Mouse (Mus musculus): ENCODE measurements around the gene Hist1h2ac. TPM values are rescaled to one million over a fixed set of nuclear protein-coding genes. Genes with fewer than 3 reads are reported as not detected.
A peak's percentile ranks its signal among the peaks of the same experiment; 100 is the strongest.
"Not testable (repeated sequence)": the region's sequence is repeated elsewhere in the genome, so short reads cannot be mapped to it uniquely, and the experiment has no call there.

Gene Hist1h2ac
- 1 to 10 TPM; 6.3 to 6.7 TPM for total RNA-seq (2021)
- long read RNA-seq, experiment 1, partial matches to known transcripts: 0 of 1 reads
- long read RNA-seq, experiment 1, other reads (novel, unspliced or antisense): 0 of 1 reads
- long read RNA-seq, experiment 2: 0 reads

DNA sequence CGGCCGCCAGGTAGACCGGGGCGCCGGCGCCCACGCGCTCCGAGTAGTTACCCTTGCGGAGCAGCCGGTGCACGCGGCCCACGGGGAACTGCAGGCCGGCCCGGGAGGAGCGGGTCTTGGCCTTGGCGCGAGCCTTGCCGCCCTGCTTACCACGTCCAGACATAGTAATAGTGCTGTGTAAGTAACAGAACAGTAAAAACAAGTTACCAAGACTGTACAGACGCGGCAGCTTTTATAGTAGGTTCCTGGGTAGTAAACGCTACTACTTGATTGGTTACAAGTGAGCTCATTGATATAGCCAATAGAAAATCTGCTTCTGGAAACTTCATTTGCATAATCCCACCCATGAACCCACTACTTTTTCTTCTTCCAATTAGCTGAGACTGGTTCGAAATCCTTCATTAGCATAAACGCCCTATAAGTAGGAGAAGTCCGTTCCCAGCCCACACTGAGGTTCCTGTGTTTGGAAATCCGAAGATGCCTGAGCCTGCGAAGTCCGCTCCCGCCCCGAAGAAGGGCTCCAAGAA lies at the start of gene Hist1h2ac, which contains the start of gene Hist1h2bc:
Hist1h2ac (minus strand) TSS at position 194 of the 527 bp plus-strand sequence.
Hist1h2bc (plus strand) TSS at position 445 of the 527 bp plus-strand sequence.
- peak; percentile 54 for DNase-seq

DNA sequence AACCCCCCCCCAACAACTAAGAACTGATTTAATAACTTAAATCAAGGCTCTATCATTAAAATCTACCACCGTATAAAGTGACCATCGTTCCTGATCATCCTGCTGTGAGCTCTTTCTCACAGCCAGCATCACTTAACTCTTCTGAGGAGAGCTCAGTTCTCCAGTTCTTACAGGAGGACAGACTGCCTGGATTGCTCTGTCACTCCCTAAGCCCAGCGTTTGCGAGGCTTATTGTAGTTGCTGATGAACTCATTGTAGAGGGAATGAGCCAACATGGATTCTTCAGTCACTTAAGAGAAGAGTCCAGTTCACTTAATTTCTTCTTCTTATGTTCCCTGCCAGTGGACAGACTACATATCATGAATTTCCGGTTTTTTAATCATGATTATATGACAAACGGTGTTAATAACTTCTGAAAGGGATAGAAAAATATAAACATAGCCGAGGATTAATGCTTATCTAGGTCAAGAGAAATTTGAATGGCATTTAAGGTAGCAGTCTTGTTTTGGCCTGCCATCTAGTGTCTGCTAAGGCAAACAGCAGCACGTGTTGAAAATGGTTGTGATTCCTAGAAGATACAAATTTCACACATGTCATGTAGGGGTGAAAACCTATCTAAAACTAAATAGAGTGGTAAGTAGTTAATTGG lies 48.5 kb upstream of the Hist1h2ac start:
- DNase-seq: no peak

DNA sequence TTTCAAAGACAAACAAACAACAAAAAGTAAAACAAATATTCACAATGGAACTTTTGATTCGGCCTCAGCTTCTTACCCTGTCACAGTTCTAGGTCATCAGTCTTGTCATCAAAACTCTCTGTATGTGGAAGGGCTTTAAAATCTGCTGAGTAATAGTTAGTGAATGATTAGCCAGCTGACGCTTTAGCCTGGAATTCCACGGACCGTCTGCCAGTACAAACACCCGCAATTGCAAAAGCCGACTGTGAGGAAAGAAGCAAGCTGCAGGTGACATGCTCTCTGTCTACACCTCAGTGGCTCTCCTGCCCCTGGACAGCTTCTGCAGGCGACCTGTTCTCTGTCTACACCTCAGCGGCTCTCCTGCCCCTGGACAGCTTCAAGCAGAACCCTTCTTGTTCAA lies 46.7 kb upstream of the Hist1h2ac start:
- no peak for DNase-seq

DNA sequence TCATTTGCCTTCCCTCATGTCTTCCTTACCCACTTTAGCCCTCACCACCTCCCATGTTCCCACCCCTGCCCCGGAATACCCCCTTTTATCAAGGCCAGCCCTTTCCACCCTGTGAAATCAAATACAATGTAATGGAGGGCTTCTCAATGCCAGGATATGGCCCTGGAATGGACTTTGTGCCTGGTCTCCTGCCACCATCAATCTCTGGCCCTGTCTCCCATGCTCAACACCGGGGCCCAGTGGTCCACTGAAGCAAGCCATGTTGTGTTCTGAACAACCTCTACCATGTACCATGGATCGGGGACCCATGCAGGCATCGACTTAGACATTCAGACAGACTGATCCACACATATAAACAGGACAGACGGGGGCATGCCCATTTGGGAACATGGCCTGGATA lies 46.0 kb upstream of the Hist1h2ac start:
- DNase-seq: no peak

DNA sequence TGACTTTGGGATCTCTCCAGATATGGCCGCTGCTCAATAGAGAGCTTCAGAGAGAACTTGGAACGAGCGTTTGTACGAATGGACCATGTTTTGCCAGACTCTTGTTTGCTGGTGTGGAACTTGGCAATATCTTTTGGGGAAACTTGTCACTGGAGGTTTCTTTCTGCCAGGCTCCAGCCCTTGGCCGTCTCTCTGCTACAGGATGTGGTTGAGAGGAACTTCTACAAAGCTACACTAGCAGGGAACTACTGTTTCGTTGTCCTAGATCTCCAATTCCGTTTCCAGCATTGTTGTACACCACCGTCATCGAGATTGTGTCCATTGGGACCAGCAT lies 45.4 kb upstream of the Hist1h2ac start:
- DNase-seq: no peak

DNA sequence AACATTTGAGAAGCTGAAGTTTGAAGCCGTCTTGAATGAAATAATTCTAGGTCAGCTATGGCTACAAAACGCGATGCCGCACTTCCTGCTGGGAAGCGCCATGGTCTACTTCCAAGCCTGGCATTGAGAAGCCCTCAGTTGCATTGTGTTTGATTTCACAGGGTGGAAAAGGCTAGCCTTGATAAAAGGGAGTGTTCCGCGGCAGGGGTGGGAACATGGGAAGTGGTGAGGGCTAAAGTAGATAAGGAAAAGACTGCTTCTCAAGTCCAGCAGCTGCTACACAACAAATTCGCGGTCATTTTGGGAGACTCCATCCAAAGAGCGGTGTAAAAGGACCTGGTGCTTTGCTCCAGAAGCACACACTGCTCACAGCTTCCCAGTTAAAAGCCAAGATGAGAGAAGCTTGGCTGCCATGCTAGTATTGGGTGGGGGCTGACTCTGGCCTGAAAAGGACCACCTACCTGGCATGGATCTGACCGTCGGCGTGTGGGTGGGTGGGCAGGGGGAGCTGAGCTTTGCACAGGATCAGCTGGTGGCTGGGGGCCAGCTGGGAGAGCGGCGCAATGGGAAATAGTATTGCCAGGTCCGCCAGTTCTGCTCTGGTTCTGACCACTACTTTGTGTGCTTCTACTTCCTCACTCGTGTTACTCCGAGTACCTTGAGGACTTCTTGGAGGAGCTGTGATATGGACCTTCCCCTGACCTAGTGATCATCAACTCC lies 44.9 kb upstream of the Hist1h2ac start:
- no peak for DNase-seq

DNA sequence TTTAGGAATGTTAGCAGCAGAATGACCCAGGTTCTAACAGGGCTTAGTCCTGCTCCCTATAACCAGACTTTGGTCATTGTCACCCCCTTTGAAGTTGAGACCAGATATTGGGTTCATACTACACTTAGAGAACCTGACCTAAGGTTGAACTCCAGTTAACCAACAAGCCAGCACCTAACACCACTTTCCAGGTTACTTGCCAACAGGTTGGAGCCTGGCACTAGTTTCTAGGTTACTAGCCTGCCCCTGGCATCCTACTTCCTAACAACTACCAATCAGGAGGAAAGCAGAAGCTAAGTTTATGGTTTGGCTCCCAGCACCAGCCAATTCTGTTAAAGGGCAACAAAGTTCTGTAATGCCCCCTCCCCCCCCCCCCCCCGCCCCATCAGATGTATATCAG lies 41.5 kb upstream of the Hist1h2ac start:
- no peak for DNase-seq

DNA sequence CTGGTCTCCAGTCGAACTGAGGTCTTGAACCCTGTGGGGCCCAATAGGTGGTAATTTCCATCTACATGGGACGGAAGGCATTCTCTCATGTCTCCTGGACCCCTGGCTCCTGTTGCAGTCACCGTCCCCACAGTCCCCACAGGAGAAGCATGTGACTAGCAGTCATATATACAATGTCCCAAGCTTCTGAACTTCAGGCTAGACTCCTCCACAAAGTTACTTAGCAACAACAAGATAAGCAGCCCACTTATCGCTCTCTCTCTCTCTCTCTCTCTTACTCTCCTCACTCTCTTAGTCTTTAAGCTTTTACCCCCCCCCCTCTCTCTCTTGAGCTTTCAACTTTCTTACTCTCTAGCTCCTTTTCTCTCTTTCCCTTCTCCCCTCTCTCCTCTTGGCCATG lies 40.5 kb upstream of the Hist1h2ac start:
- DNase-seq: no peak

DNA sequence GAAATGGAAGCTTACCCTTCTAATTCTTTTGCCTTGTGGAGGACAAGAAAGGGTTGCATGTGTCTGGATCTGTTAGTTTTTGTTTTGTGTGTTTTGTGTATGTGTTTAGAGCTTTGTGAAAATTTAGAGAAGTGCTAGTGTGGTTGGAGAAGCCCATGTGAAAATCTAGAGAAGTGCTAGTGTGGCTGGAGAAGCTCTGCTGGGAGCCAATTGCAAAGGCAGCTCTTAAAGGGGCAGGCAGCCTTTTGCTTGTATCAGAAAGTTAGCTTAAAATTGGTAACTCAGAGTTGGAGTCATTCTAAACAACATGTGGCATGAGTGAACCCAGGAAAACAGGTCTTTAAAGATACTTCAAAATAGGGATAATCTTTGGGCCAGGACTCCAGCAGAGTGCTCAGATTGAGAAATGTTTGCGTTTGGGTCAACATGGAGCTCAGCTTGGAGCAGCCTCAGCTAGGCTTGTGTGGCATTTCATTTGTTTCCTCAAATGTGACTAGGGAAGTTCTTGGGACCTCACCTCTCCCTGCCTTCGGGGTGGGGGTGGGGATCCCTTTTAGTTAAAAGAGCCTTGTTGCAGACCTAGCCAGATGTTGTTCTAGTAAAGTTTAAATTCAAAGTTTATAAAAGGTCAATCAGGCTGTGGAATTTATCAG lies 34.0 kb upstream of the Hist1h2ac start:
- not testable (repeated sequence) for DNase-seq

DNA sequence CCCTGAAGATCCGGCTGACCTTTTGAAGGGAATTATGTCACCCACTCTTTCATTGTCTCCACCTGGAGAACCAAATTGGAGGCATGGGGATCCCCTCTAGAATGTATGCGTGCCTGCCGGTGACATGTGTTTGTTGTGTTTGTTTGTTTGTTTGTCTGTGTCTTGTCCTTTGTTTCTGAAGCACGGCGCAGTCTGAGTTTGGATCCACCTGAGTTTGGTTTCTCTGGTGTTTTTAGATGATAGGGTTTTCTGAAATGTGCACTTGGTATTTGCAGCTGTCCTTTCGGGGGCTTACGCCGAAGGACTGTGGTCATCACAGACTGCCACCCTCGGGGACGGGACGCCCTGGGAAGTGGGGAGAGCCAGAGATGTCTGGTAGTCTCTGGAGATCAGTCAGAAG lies 33.4 kb upstream of the Hist1h2ac start:
- no peak for DNase-seq

DNA sequence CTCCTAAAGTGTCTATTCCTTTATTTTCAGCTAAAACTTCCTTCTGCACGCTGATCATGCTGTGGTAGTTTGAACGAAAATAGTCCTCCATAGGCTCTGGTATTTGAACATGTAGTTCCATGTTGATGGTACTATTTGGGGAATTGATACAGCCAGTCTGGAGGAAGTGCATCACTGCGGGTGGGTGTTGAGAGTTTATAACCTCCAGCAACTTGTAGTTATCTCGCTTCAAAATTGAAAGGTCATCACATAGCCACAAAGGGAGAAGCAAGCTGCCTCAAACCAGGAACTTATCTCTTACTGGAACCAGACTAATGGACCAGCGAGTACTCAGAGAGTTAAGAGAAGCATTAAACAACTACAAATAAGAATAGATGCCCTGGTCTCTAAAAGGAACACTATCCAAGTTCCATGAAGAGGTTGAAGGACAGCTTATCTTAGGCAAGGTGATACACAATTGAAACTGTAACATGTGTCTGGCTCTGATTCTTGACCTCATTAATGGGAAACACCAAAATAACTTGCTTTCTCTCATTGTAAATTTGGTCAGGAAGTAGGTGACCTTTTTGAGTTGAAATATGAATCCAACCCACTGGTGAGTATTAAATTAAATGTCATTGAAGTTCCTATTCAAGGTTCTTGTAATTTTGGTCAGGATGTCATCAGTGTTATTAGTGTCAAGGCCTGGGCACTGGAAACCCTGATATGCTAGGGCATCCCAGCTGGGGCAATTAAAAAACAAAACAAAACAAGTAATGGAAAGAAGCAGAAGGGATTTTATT lies 32.7 kb upstream of the Hist1h2ac start:
- DNase-seq: no peak

DNA sequence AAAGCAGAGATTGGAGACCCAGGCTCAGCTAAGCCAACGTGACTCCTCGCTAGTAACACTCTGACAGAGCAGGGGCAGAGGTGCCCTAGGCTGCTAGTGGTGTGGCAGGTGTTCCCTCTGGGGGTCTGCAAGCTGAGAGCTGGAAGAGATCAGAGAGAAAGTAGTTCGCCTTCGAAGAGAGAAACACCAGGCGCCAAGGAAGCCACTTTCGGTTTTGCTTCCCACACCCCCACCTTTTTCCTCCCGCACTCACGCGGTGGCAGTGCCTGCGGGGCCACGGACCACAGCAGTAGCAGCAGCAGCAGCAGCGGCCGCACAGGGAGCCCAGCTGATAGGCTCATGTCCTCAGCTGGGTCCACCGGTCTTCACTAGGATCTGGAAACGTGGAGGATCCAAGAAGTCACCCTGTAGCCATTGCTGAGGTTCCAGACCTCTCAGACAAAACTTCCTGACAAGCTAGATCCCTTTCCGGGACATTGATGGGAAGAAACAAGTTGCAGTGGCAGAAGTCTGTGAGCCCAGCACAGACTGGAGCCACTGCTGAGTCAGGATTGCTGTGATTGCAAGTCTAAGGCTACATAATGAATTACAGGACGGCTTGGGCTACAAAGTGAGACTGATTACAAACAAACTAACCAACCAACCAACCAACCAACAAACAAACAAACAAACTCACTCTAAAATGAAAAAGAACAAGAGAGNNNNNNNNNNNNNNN lies 26.8 kb upstream of the Hist1h2ac start, which contains the start of gene Hfe:
Hfe (minus strand) TSS at position 481 of the 716 bp plus-strand sequence.
- peak; percentile 42 for DNase-seq

DNA sequence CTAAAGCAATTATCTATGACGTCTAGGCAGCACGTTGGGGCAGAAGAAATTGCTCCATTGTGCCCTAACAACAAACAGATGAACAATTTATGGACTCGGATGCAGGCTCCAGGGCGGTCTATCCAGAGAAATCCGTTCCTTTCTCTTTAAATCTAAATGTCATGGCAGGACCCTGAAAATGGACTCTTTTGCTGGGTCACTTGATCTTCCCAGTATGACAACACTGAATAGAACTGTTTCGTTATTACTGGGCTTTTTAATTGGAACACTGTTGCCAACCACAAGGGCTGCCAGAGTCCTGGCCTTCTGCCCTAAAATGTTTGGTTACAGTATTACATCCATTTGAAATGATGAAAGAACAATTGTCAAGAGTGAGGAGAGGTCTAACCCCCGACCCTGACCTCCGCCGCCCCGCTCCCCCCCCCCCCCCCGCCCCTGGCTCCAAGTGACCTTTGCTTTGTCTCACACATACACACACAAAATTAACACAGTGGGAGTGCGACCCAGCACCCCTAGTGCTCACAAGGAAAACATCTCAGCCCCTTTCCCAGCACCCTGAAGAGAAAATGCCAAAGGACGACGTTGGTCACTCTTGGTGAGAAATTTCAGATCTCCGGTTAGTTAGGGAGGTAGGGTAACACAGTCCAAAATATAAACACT lies 26.1 kb upstream of the Hist1h2ac start:
- no peak for DNase-seq

DNA sequence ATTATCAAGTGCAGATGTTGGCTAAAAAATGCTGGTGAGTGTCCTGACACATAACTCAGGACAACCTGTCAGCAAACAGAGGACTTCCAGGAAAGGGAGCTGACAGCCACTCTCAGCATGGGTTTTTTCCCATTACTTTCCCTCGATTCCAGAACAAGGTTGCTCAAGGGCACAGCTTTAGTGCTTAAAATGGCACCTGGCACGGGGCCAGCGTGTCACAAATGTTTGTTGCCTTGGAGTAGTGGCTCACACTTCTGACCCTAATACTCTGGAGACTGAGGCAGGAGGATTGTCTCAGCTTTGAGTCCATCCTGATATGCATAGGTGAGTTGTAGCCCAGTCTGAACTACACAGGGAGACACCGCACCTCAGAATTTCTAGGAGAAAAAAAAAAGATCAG lies 24.9 kb upstream of the Hist1h2ac start:
- DNase-seq: no peak

DNA sequence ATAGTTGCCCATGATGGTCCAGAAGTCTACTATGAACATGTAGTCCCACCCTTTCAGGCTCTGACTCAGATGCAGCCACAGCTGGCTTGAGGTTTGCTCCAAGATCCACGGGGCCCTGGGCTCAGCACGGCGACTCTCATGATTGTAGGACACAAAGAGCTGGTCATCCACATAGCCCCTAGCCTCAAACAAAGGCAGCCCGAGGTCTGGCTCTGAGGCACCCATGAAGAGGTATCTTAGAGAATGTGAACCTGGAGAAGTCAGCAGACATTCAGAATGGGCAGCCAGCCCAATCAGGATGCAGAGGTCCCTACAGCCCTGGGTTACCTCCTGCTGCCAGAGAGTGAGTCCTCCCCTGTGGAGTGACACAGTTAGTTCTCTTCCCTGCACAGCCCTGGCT lies 24.3 kb upstream of the Hist1h2ac start:
- DNase-seq: no peak

DNA sequence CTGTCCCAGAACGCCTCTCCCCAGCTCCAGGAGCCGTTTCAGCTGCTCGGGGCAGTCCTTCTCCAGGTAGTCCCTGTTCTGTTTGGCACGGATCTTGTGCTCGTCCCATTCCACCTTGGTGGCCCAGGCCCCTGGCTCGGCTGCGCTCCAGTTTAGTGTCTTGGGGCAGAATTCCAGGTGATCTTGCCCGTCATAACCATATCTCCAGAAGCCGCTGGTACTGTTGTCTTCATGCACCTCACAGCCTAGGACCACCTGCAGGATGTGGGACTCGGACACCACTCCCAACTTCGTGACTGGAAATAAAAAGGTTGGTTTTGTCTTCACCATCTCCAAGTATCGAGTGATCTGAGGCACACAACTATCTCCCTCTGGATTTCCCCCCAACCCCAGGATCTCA lies 23.0 kb upstream of the Hist1h2ac start:
- no peak for DNase-seq

DNA sequence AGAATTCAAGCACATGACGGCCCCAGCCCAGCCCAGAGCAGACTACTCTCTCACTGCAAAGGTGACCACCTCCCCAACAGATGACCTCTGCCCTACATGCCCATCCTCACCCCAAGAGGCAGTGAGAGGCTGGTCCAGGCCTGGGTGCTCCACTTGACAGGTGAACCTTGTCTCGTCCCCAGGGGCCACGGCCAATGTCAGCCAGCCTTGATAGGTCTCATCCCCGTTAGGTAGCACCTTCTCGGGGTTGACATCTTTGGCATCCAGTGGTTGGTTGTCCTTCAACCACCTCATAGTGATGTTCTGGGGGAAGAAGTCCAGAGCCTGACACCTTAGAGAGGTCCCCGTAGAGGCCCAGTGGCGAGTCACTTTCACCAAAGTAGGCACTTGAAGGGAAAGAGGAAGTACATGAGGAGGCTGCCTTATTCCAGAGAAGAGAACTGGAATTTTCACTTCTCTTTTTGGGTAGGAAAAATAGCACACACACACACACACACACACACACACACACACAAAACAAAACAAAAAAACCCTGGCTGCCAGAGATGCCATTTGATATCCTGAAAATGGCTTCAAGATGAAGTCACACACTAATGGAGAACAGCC lies 22.1 kb upstream of the Hist1h2ac start:
- no peak for DNase-seq

DNA sequence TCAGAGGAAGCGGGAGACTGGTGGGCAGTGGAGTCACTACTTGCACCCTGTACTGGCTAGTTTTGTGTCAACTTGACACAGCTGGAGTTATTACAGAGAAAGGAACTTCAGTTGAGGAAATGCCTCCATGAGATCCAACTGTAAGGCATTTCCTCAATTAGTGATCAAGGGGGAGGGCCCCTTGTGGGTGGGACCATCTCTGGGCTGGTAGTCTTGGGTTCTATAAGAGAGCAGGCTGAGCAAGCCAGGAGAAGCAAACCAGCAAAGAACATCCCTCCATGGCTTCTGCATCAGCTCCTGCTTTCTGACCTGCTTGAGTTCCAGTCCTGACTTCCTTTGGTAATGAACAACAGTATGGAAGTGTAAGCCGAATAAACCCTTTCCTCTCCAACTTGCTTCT lies 19.1 kb upstream of the Hist1h2ac start:
- DNase-seq: not testable (repeated sequence)

DNA sequence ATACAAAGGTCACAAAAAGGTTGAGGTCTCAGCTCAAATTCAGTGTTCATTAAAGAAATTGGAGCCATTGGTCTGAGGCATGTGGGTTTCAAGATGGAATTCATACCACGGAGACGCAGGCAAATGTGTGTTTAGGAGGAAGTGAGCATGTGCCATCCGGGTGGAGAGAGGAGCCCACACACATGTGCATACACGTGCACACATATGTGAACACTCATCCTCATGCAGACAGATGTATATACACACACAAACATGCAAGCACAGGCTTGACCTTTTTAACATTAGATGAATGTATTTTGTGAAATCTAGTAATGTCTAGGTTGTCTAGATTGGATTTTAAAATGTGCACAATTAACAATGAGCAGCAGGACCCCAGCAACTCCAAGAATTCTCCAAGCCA lies 18.5 kb upstream of the Hist1h2ac start:
- no peak for DNase-seq

DNA sequence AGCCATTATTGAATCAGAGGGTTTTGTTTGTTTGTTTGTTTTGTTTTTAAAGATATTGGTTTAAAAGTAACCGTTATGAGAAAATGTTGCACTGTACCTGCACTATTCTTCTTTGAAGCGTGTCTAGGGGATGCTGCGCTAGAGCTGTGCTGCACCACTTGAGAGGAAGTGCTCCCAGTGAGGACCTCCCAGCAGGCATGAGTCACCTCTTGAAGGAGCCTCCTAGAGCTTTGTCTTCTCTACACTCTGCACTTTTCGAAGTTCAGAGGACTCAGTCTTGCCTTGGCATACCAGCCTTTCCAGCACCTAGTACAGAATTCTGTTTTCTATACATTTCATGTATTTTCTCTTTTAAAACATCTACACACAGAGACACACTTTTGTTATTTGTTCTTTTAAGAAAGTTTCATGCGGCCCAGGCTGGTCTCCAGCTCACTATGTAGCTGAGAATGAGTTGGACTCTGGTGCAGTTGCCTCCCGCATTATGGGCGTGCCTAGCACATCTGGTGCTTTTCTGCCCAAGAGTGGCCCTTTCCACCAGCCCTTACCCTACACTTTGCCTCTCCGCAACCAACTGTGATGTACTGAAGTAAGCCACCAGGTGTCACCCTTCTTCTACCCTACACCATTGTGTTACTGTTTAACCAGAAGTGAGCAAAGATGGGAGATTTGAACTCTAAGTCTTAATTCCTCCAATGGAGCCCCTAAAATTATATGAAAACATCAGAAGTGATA lies 17.2 kb upstream of the Hist1h2ac start:
- peak; percentile 49 for DNase-seq

Data from gastrocnemius, postnatal 10 days (tissue).